ENCODE assay signal across 14 mouse cellular contexts in genomic region chr5:133802001-133802400, GRCm38 (mm10).
A peak's percentile ranks its signal among the peaks of the same experiment; 100 is the strongest.
DNase-seq lines count a peak whose midpoint lies in the region; ATAC-seq and TF ChIP-seq lines count a peak whose summit lies in the region.
"Had no signal": no experiment of that assay in that cellular context is flagged by ENCODE, and none has a peak within 500 bp of the region (broad histone marks: within the 10 kb centered on the region; RNA-seq: fewer than 3 reads in every experiment).

No protein-coding gene starts in this region.

- peak; percentile 30 for DNase-seq in forebrain, embryonic 14.5 days (ENCODE audit: low spot score)
- no peak for DNase-seq in forebrain, embryonic 10.5 days (ENCODE audit: extremely low spot score, low spot score)
- no peak for DNase-seq in layer of hippocampus, adult 2 months (ENCODE audit: low spot score in 2 of 2)
- DNase-seq in layer of hippocampus, postnatal 25 days (ENCODE audit: extremely low spot score in 1 of 2, low spot score in 1 of 2) = no peak
- DNase-seq in 3T3-L1 (ENCODE audit: low read depth, low spot score) = peak; percentile 44
- DNase-seq in Patski (ENCODE audit: low read depth, low spot score) = no peak
- DNase-seq in ovary, adult 18-20 months (ENCODE audit: low spot score) = no peak
- no peak for DNase-seq in T-cell, adult 2 months (ENCODE audit: low spot score)
- DNase-seq: kidney, postnatal 10 days; thymus, adult 2 months had no signal

- H3K27me3 ChIP-seq in forebrain, embryonic 14.5 days (replicated peaks; ENCODE audit: control insufficient read depth, insufficient read depth, low read length) = no peaks in the 10 kb centered on the region
- H3K27me3 ChIP-seq in forebrain, embryonic 10.5 days (ENCODE audit: poor library complexity, severe bottlenecking) = no peaks in the 10 kb centered on the region
- H3K27me3 ChIP-seq in Patski = no peaks in the 10 kb centered on the region
- H3K27me3 ChIP-seq: embryonic facial prominence, embryonic 12.5 days; forebrain, embryonic 15.5 days; liver, embryonic 15.5 days had no signal

- POLR2A ChIA-PET in Patski (lab: Charles Lee) = no interaction called here

- H3K9ac ChIP-seq in forebrain, embryonic 14.5 days (ENCODE audit: low read length) = no peak overlapping the region
- H3K9ac ChIP-seq: embryonic facial prominence, embryonic 12.5 days; forebrain, embryonic 15.5 days; hindbrain, embryonic 14.5 days; liver, embryonic 15.5 days had no signal

- H3K4me2 ChIP-seq in forebrain, embryonic 14.5 days (ENCODE audit: low read length) = no peak overlapping the region
- H3K4me2 ChIP-seq: embryonic facial prominence, embryonic 12.5 days; forebrain, embryonic 15.5 days; hindbrain, embryonic 14.5 days; liver, embryonic 15.5 days had no signal

- no peak overlapping the region for H3K4me3 ChIP-seq in forebrain, embryonic 14.5 days (ENCODE audit: low read depth, low read length)
- no peak overlapping the region for H3K4me3 ChIP-seq in forebrain, embryonic 10.5 days
- H3K4me3 ChIP-seq in layer of hippocampus, adult 2 months = no peak overlapping the region
- H3K4me3 ChIP-seq: embryonic facial prominence, embryonic 12.5 days; forebrain, embryonic 15.5 days; liver, embryonic 15.5 days had no signal

- no peaks in the 10 kb centered on the region for H3K9me3 ChIP-seq in forebrain, embryonic 14.5 days (replicated peaks; ENCODE audit: control insufficient read depth, low read length)
- no peaks in the 10 kb centered on the region; the same call in 1 of the 2 replicates for H3K9me3 ChIP-seq in forebrain, embryonic 10.5 days
- H3K9me3 ChIP-seq: embryonic facial prominence, embryonic 12.5 days; forebrain, embryonic 15.5 days; liver, embryonic 15.5 days had no signal

- peaks cover 4% of the 10 kb centered on the region; the same call in 1 of the 2 replicates for H3K4me1 ChIP-seq in forebrain, embryonic 14.5 days (ENCODE audit: control insufficient read depth, insufficient read depth, low read length)
- H3K4me1 ChIP-seq in forebrain, embryonic 10.5 days = peaks cover 1% of the 10 kb centered on the region; the same call in 1 of the 2 replicates
- H3K4me1 ChIP-seq: embryonic facial prominence, embryonic 12.5 days; liver, embryonic 15.5 days had no signal

- ATAC-seq in forebrain, embryonic 14.5 days = no peak
- no peak for ATAC-seq in Patski
- ATAC-seq: forebrain, embryonic 15.5 days had no signal

- in situ Hi-C loops in Patski (cut with MboI; ENCODE audit: low pct_unique_long_range_greater_than_20kb) = no loop called here

- H3K36me3 ChIP-seq in forebrain, embryonic 14.5 days (ENCODE audit: control insufficient read depth, insufficient read depth, low read length) = no peaks in the 10 kb centered on the region
- no peaks in the 10 kb centered on the region for H3K36me3 ChIP-seq in forebrain, embryonic 10.5 days (replicated peaks)
- H3K36me3 ChIP-seq: embryonic facial prominence, embryonic 12.5 days; forebrain, embryonic 15.5 days; liver, embryonic 15.5 days had no signal

- peak; percentile 82 for TF ChIP-seq CTCF in layer of hippocampus, adult 2 months (conservative IDR thresholded peaks at IDR 0.05)
- peak; percentile 53 for TF ChIP-seq CTCF in Patski (IDR thresholded peaks at IDR 0.05)

- CTCF ChIA-PET in Patski (lab: Charles Lee) = interaction anchor here (0.9 to 2.2 kb wide), 5 partner anchors 9 to 205 kb away, joined by 3 to 6 read pairs (median 4); no protein-coding TSS in a partner anchor

- WGBS in forebrain, embryonic 14.5 days = 87% methylated on average over 3 of the region's 3 CpGs
- WGBS in forebrain, embryonic 10.5 days = 84% methylated on average over 3 of the region's 3 CpGs

- H3K27ac ChIP-seq in forebrain, embryonic 14.5 days (ENCODE audit: low read depth, low read length) = no peak overlapping the region
- H3K27ac ChIP-seq in forebrain, embryonic 10.5 days = no peak overlapping the region
- no peak overlapping the region for H3K27ac ChIP-seq in layer of hippocampus, adult 2 months
- H3K27ac ChIP-seq: embryonic facial prominence, embryonic 12.5 days; forebrain, embryonic 15.5 days; hindbrain, embryonic 14.5 days; liver, embryonic 15.5 days had no signal

Comparison
In these comparisons a context has a peak if more than half of its experiments do, and no peak if none do; other contexts are left out.
1. DNase-seq: peak in forebrain, embryonic 14.5 days (single experiment) and 3T3-L1 (single experiment); none in forebrain, embryonic 10.5 days (single experiment), layer of hippocampus, adult 2 months (0 of 2), layer of hippocampus, postnatal 25 days (0 of 2), Patski (single experiment), ovary, adult 18-20 months (single experiment) and T-cell, adult 2 months (single experiment).